Mouse (Mus musculus) liver, embryonic 11.5 days (tissue): Measurements from ENCODE around the gene Fbxw11. TPM values are rescaled to one million over a fixed set of nuclear protein-coding genes. Genes with fewer than 3 reads are reported as not detected.

ENCODE experiments used
- ATAC-seq: fragments of 200-750 bp; cut with Nextera tagmentation; replicated peaks from 2 replicates; pipeline ENCODE4 v1.8.0; 2017; ENCODE audit warnings: moderate number of reproducible peaks, mild to moderate bottlenecking, moderate TSS enrichment, moderate library complexity; ENCODE audit not compliant: low FRiP score
- DNase-seq: peaks from one replicate; pipeline ENCODE4 v3.0.0-alpha.2; 2017; ENCODE audit warnings: low spot score
- H3K27ac ChIP-seq: fragments of 300-500 bp; sonication (generic); 2 replicates; pipeline ENCODE4 v1.5.1; 2014; ENCODE audit warnings: mild to moderate bottlenecking, low read depth, low read length, control low read depth
- H3K27me3 ChIP-seq: fragments of 300-500 bp; sonication (generic); replicated peaks from 2 replicates; pipeline ENCODE4 v1.6.1; 2014; ENCODE audit warnings: low read length, mixed read lengths; ENCODE audit not compliant: control insufficient read depth, insufficient read depth
- H3K36me3 ChIP-seq: fragments of 300-500 bp; sonication (generic); 2 replicates; pipeline ENCODE4 v1.6.1; 2014; ENCODE audit warnings: mild to moderate bottlenecking, low read length, moderate library complexity, mixed read lengths; ENCODE audit not compliant: control insufficient read depth, insufficient read depth
- H3K4me1 ChIP-seq: fragments of 300-500 bp; sonication (generic); replicated peaks from 2 replicates; pipeline ENCODE4 v1.6.1; 2014; ENCODE audit warnings: low read length, mixed read lengths; ENCODE audit not compliant: control insufficient read depth, insufficient read depth
- H3K4me2 ChIP-seq: fragments of 300-500 bp; sonication (generic); 2 replicates; pipeline ENCODE4 v1.6.1; 2014; ENCODE audit warnings: mild to moderate bottlenecking, control low read depth, moderate library complexity
- H3K4me3 ChIP-seq: fragments of 300-500 bp; sonication (generic); 2 replicates; pipeline ENCODE4 v1.5.1; 2014; ENCODE audit warnings: low read depth, low read length, control low read depth
- H3K9ac ChIP-seq: fragments of 300-500 bp; sonication (generic); 2 replicates; pipeline ENCODE4 v1.6.1; 2014; ENCODE audit warnings: low read depth, low read length, control low read depth
- H3K9me3 ChIP-seq: fragments of 300-500 bp; sonication (generic); 2 replicates; pipeline ENCODE4 v1.6.1; 2016; ENCODE audit warnings: low read length, inconsistent platforms, mixed read lengths; ENCODE audit not compliant: control insufficient read depth
- WGBS: fragments of 180-500 bp; shearing (Covaris S2); extraction: QIAGEN DNeasy Blood & Tissue Kit; methylation state at CpG from one replicate; pipeline ENCODE4 v1.1.7; 2014; 5-methylcytosine and 5-hydroxymethylcytosine counted together
- polyA plus RNA-seq: library from polyadenylated mRNA; unstranded; fragments of >200 nt; fragmentation: Nextera tagmentation; extraction: Ambion mirVana; gene quantifications from 2 replicates; pipeline ENCODE4 v1.2.1, GENCODE M21; 2014

Fbxw11 gene
- polyA plus RNA-seq, 1 experiment from 2014 or later = 44.2 TPM

- H3K4me2 ChIP-seq = no peak overlapping the region
- DNase-seq (no peak), ATAC-seq (no peak)
- no peak overlapping the region for H3K27ac ChIP-seq
- no peaks in the 10 kb centered on the region for H3K27me3 ChIP-seq
- H3K4me3 ChIP-seq = no peak overlapping the region
- H3K9me3 ChIP-seq = no peaks in the 10 kb centered on the region
- no peak overlapping the region for H3K9ac ChIP-seq
- peaks cover 25% of the 10 kb centered on the region for H3K4me1 ChIP-seq
- no peaks in the 10 kb centered on the region for H3K36me3 ChIP-seq
- 63% methylated on average over 3 of the region's 3 CpGs for WGBS
These were observed 59.0 kb downstream of the Fbxw11 start for GRCm38 (mm10) chr11:32701566-32701965.

- Histone ChIP-seq H3K27ac (no peak overlapping the region), H3K9me3 (no peaks in the 10 kb centered on the region), H3K4me1 (peaks cover 13% of the 10 kb centered on the region), H3K9ac (no peak overlapping the region), H3K4me2 (no peak overlapping the region), H3K27me3 (no peaks in the 10 kb centered on the region), H3K36me3 (no peaks in the 10 kb centered on the region), H3K4me3 (no peak overlapping the region)
- no peak for DNase-seq
- ATAC-seq = no peak
- 80% methylated on average over 6 of the region's 6 CpGs for whole genome bisulfite sequencing
These were observed 61.8 kb downstream of the Fbxw11 start for GRCm38 (mm10) chr11:32704241-32704890.

- H3K4me1 ChIP-seq = peaks cover 13% of the 10 kb centered on the region
- 83% methylated on average over 4 of the region's 4 CpGs for WGBS
These were observed 64.0 kb downstream of the Fbxw11 start for GRCm38 (mm10) chr11:32706406-32706993.

GRCm38 (mm10) chr11:32707481-32707880 is 65.0 kb downstream of the Fbxw11 start:
- Histone ChIP-seq H3K9me3 (no peaks in the 10 kb centered on the region), H3K9ac (no peak overlapping the region), H3K27ac (no peak overlapping the region), H3K4me1 (peaks cover 13% of the 10 kb centered on the region), H3K4me2 (no peak overlapping the region), H3K4me3 (no peak overlapping the region), H3K36me3 (peaks cover 3% of the 10 kb centered on the region; the same call in 1 of the 2 replicates), H3K27me3 (no peaks in the 10 kb centered on the region)
- 66% methylated on average over 3 of the region's 3 CpGs for WGBS
- DNase-seq (no peak), ATAC-seq (no peak)

More at GRCm38 (mm10) chr11:32706406-32706993, 64.0 kb downstream of the Fbxw11 start:
- Histone ChIP-seq H3K9ac (no peak overlapping the region), H3K9me3 (no peaks in the 10 kb centered on the region), H3K36me3 (no peaks in the 10 kb centered on the region), H3K4me2 (no peak overlapping the region), H3K27me3 (no peaks in the 10 kb centered on the region), H3K27ac (no peak overlapping the region), H3K4me3 (no peak overlapping the region)
- DNase-seq (no peak), ATAC-seq (no peak)

- DNase-seq (no peak), ATAC-seq (no peak)
- H3K27ac ChIP-seq = peak overlapping the region; percentile 10; the same call in 1 of the 2 replicates
- peaks cover 8% of the 10 kb centered on the region for H3K4me1 ChIP-seq
- no peak overlapping the region for H3K9ac ChIP-seq
- 83% methylated on average over 14 of the region's 14 CpGs for WGBS
- no peaks in the 10 kb centered on the region for H3K27me3 ChIP-seq
- H3K36me3 ChIP-seq = peaks cover 5% of the 10 kb centered on the region; the same call in 1 of the 2 replicates
- no peak overlapping the region for H3K4me2 ChIP-seq
- H3K4me3 ChIP-seq = no peak overlapping the region
- no peaks in the 10 kb centered on the region for H3K9me3 ChIP-seq
These were observed 66.4 kb downstream of the Fbxw11 start for GRCm38 (mm10) chr11:32708739-32709501.

GRCm38 (mm10) chr11:32709563-32709962 is 67.0 kb downstream of the Fbxw11 start:
- H3K27me3 ChIP-seq = no peaks in the 10 kb centered on the region
- no peak for ATAC-seq
- no peak for DNase-seq
- no peak overlapping the region for H3K4me2 ChIP-seq
- H3K9me3 ChIP-seq = no peaks in the 10 kb centered on the region
- H3K9ac ChIP-seq = no peak overlapping the region
- peaks cover 5% of the 10 kb centered on the region; the same call in 1 of the 2 replicates for H3K36me3 ChIP-seq
- H3K4me3 ChIP-seq = no peak overlapping the region
- WGBS = 17% methylated on average over 1 of the region's 1 CpGs
- H3K4me1 ChIP-seq = peaks cover 4% of the 10 kb centered on the region; the same call in 1 of the 2 replicates
- H3K27ac ChIP-seq = no peak overlapping the region

- no peak for ATAC-seq
- WGBS = 75% methylated on average over 5 of the region's 5 CpGs
- Histone ChIP-seq H3K4me3 (no peak overlapping the region), H3K4me1 (peaks cover under 1% of the 10 kb centered on the region; the same call in 1 of the 2 replicates), H3K27me3 (no peaks in the 10 kb centered on the region), H3K9ac (no peak overlapping the region), H3K9me3 (no peaks in the 10 kb centered on the region), H3K36me3 (peaks cover 5% of the 10 kb centered on the region; the same call in 1 of the 2 replicates), H3K27ac (no peak overlapping the region), H3K4me2 (no peak overlapping the region)
- no peak for DNase-seq
These were observed 71.7 kb downstream of the Fbxw11 start for GRCm38 (mm10) chr11:32714230-32714629.

GRCm38 (mm10) chr11:32714896-32715295 is 72.4 kb downstream of the Fbxw11 start:
- peaks cover 5% of the 10 kb centered on the region; the same call in 1 of the 2 replicates for H3K36me3 ChIP-seq
- no peak overlapping the region for H3K4me3 ChIP-seq
- no peak overlapping the region for H3K27ac ChIP-seq
- DNase-seq (no peak), ATAC-seq (no peak)
- no peaks in the 10 kb centered on the region for H3K27me3 ChIP-seq
- H3K4me2 ChIP-seq = no peak overlapping the region
- H3K9ac ChIP-seq = no peak overlapping the region
- WGBS = 84% methylated on average over 2 of the region's 2 CpGs
- no peaks in the 10 kb centered on the region for H3K4me1 ChIP-seq
- H3K9me3 ChIP-seq = no peaks in the 10 kb centered on the region
